Mouse (Mus musculus) spleen, postnatal 10 days (tissue): ENCODE measurements around the gene Hhat.
A peak's percentile ranks its signal among the peaks of the same experiment; 100 is the strongest.

Experiments used
- DNase-seq, 2 experiments: peaks; one replicate each; pipeline ENCODE4 v3.0.0; 2021 to 2022; ENCODE audit warnings: low spot score in 2 of 2

Hhat gene

DNA sequence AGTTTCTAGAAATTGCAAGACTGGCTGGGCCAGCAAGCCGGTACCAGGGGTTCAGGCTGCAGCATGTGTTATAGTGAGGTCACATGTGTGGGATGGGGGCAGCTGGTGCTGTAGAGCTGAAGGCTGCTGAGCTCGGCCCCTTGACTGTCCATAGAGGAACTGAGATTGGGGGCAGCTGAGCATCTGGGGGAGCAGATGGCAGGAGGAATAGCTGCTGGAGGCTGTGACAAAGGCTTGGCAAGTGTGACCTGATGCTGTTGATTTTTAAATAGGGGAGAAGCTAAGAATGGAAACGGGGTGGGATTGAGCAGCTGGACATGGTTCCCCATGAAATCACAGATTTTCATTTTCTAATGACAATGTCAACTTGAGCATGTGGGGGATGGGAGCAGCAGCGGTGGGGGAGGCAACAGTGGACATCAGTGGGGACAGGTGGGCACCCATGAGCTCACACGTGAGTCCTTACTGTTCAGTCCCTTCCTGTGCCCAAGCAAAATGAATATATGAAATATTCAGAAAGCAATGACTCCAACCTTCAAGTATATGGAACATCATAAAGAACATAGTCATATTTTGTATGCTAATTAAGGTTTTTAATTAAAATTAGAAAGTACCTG is 212.9 kb downstream of the Hhat start:
- DNase-seq = no peak

- no peak for DNase-seq
These were observed 215.5 kb downstream of the Hhat start for GRCm38 (mm10) chr1:192555516-192555915.

DNA sequence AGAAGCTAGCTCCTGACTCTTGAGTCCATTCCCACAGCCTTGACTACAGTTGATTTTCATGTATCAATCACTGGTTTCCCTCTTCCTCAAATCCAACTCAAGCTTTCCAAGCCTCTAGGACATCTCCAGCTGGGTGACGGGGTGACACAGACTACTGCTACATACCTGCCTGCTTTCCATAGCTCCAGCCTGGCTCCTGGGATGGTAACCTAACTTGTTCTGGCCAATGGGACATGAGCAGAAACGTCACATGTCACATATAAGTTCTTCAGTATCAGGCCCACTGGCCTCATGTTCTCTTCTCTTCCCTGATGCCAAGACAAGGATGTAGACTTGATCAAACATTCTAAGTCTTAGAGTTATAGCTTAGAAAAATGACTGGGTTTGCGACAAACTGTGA is 220.5 kb downstream of the Hhat start:
- no peak for DNase-seq

DNA sequence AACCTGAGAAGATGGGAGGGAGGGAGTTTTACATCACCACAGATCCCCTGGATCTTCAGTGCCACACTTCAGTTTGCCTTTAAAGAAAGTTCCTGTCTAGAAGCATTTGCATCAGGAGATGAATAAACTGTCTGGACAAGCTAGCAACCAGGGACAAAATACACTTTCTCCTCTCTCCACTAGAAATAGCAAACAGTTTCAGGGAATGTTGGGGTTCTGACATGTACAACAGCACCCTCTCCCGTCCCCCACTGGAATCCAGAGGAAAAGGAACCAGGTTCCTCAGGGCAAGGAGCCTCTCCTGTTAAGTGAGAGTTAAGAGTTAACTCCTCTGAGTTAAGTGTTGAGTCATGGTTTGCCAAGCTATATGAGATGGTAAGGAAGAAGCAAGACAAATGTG is 224.2 kb downstream of the Hhat start:
- no peak for DNase-seq

- no peak for DNase-seq
These were observed 226.1 kb downstream of the Hhat start for GRCm38 (mm10) chr1:192544901-192545300.

GRCm38 (mm10) chr1:192544091-192544490 is 226.9 kb downstream of the Hhat start:
- DNase-seq = no peak

DNA sequence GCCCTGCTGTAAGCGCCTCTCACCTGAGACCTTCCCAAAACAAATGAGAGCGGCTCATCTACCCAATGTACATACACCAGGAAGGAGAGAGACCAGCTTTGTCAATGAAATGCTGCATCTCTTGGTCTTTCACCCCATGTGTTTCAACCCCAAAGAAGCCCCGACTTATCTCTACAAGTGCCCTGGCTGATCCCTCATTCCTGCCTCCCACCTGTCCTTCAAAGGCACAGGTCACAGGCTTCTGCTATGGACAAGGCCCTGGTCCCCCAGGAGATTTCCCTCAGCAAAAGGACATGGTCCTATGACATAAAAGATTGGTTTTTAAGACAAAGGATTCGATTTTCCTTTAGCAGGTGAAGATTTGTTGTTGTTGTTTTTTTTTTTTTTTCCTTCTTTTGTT is 227.3 kb downstream of the Hhat start:
- DNase-seq = no peak

DNA sequence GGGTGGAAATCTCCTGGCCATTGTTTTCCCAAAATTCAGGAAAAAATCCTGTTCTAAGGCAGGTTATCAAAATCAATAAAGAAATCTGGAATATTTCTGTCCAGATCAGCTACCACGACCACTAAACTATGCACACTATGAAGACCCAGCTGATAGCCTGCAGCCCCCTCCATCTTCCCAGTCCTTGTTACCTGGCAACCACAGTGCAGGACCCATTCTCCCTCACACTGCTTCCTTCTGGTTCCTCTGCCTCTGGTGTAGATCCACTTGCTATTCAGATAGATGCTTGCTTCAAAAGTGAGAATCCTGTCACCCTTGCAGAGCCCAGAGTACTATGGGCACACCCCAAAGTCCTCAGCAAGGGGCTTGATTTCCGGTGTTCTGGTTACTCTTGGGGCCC is 228.9 kb downstream of the Hhat start:
- no peak for DNase-seq

- DNase-seq = no peak
These were observed 233.9 kb downstream of the Hhat start for GRCm38 (mm10) chr1:192537169-192537568.

- DNase-seq = no peak
These were observed 234.6 kb downstream of the Hhat start for GRCm38 (mm10) chr1:192536440-192536839.

DNA sequence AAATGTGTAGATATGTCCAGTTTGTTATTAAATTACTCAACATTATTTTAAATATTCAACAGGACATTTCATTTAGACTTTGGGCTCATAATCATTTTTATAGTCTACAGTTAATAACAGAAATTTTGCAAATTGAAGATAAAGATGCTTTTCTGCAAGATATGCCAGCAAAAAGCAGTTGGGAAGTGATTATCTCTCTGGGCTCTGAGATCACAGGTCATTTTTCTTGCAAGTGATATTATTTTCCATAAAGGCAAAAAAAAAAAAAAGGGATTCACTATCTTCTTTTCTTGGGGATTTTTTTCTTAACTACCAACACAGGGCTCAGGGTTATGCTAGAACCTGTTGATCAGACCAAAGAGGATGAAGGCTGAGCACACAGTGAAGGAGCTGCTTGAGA is 238.0 kb downstream of the Hhat start:
- DNase-seq = no peak

- no peak for DNase-seq
These were observed 238.8 kb downstream of the Hhat start for GRCm38 (mm10) chr1:192532212-192532611.

DNA sequence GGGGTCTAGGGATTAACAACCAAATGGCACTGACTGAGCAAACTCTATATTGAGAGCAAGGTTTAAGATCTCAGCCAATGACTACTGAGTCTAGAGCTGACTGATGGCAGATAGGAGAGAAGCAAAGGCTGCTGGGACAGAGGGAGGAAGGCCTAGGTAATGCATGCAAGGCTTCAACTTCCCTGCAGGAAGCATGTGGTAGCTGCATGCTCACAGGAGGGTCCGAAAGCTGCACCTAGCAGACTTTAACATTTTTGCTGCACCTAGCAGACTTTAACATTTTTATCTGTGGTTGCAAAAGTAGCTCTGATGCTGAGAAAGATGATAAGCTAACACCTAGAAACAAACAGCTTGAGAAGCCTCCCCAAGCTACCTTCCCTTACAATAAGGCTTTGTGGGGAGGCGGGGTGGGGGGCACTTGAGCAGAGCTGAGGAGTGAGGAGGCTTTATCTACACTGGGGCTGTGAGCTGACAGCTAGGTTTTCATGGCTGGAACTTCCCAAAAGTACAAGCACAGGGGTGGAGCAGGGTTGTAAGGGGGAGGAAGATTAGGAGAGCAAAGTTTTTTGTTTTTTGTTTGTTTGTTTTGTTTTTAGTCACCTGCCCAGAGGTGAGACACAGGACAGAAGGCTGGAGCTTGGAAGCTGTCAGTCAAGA is 239.4 kb downstream of the Hhat start:
- DNase-seq = no peak

GRCm38 (mm10) chr1:192525711-192526350 is 245.2 kb downstream of the Hhat start:
- no peak for DNase-seq

DNA sequence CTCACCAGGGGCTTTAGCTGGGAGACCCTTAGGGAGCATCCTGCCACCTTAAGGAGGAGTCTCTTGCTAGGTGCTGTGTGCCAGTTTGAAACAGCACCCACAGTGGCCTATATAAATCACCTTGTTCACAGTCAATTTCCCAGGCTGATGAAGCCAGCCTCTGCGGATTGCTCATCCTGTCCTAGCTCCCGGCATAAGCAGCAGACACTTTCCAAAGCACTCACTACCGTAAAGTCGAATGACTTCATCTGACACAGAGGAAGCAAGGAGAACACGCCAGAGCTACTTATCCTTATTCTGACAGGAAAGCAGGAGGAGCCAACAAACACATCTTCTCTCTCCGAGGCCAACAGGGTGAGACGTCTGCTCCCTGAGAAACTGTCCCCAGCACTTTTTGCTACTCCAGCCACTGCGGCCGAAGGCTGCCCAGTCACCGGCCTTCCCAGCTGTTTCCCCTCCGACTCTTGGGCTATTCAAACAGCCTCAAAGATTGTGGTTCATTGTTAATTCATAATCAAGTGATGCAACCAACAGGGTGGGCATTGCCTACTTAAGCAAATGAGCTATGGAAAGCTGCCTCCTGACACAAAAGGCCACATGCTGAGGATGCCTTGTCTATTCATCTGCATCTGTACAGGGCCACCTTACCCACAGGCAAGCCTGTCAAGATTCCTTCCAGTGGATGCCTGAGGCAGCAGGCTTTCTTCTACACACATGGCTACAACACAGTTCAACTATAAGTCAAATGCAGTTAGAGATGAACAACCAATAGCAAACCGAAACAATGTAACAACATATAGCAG is 248.4 kb downstream of the Hhat start:
- DNase-seq = no peak

GRCm38 (mm10) chr1:192520836-192521435 is 250.1 kb downstream of the Hhat start:
- DNase-seq = no peak

DNA sequence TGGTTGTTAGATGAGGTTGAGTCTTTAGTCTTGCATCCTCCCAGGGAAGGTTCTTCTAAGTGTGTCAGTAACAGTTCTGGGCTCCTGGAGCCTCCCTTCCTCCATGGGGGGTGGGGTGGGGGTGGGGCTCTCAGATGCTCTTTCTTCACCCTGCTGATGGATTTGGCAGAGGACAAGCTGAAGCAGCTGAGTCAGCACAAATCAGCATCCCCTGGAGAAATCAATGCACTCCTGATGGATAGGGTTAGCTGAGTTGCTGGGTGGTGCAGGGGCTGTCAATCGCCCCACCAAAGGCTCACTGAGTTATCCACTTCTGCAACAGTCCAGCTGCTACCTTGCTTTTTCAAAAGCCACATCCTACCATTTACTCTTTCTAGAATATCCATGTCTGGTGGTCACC is 251.3 kb downstream of the Hhat start:
- no peak for DNase-seq

GRCm38 (mm10) chr1:192515373-192515772 is 255.7 kb downstream of the Hhat start:
- no peak for DNase-seq

GRCm38 (mm10) chr1:192512821-192513220 is 258.2 kb downstream of the Hhat start:
- DNase-seq = no peak

DNA sequence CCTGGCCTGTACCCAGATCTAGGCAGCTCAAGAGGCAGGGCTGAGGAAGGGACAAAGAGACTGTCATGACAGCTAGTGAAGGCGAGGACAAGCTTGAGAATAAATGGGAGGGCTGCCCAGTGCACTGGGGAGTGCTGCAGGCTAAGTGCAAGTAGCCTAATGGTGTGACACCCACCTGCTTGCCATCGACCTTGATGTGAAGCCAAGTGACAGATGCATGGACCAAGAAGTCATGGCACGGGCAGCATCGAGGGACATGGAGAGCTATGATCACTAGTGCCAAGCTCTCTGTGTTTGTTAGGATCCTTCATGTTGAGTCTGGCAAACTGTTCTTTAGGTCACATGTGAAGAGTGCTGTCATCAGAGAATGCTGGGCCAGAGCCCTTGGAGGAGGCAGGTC is 267.4 kb downstream of the Hhat start:
- DNase-seq = no peak

- DNase-seq = no peak
These were observed 268.2 kb downstream of the Hhat start for GRCm38 (mm10) chr1:192502835-192503234.

GRCm38 (mm10) chr1:192502016-192502415 is 269.0 kb downstream of the Hhat start:
- DNase-seq = peak; percentile 10 to 60
